Mouse (Mus musculus) cortical plate, adult 2 months (tissue): ENCODE measurements around the gene Wfdc10.

ENCODE experiments used
- CTCF ChIP-seq: fragments of 200-500 bp; IDR thresholded peaks from 2 replicates; pipeline ENCODE4 v1.5.1; 2011; ENCODE audit warnings: mild to moderate bottlenecking, control low read depth, low read length; ENCODE audit not compliant: insufficient read depth; ENCODE audit errors: extremely low read depth
- POLR2A ChIP-seq: fragments of 200-500 bp; IDR thresholded peaks from 2 replicates; pipeline ENCODE4 v1.6.1; 2011; ENCODE audit warnings: mild to moderate bottlenecking, low read length, control low read depth; ENCODE audit not compliant: insufficient read depth; ENCODE audit errors: extremely low read depth

DNA sequence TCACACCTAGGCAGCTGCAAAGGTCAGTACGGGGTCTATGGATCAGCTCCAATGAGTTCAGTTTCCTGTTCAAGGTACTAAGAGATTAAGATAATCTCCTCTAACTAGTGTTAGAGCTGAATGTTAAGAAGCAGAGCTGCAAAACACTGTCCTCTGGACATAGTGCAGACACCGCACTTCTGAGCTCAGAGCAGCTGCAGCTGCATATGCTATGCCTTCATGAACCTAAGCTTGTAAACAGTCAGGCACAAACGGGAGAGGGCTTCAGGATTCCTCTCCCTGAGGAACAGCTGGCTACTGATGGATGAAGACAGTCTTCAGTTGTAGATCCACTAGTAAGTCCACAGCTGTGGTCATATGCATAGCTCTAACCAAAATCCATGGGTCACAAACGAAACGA lies 45.1 kb downstream of the Wfdc10 start:
- TF ChIP-seq CTCF (no peak), POLR2A (no peak)
